Mouse (Mus musculus): ENCODE results near the gene Zdhhc9.

- TF ChIP-seq EP300 (IDR thresholded peaks at IDR 0.05; ENCODE audit: low read depth) (no peak), CTCF (IDR thresholded peaks at IDR 0.05; ENCODE audit: low read depth) (no peak)
Measured at GRCm38 (mm10) chrX:48184703-48185102, 24.0 kb downstream of the Zdhhc9 start.
